Mouse (Mus musculus) midbrain, embryonic 16.5 days (tissue): ENCODE measurements around the gene Dgkz. TPM values are rescaled to one million over a fixed set of nuclear protein-coding genes. Genes with fewer than 3 reads are reported as not detected.
A peak's percentile ranks its signal among the peaks of the same experiment; 100 is the strongest.

Experiments
- ATAC-seq: fragments of 200-750 bp; cut with Nextera tagmentation; 2 replicates; pipeline ENCODE4 v1.8.0; 2017; ENCODE audit warnings: moderate TSS enrichment
- H3K27ac ChIP-seq: fragments of 300-500 bp; sonication (generic); 2 replicates; pipeline ENCODE4 v1.5.1; 2014; ENCODE audit warnings: mild to moderate bottlenecking, low read length, mixed read lengths
- H3K27me3 ChIP-seq: fragments of 300-500 bp; sonication (generic); 2 replicates; pipeline ENCODE4 v1.6.1; 2014; ENCODE audit warnings: low read depth, low read length, mixed read lengths; ENCODE audit not compliant: control insufficient read depth, insufficient read depth
- H3K36me3 ChIP-seq: fragments of 300-500 bp; sonication (generic); 2 replicates; pipeline ENCODE4 v1.6.1; 2014; ENCODE audit warnings: mild to moderate bottlenecking, low read length, moderate library complexity, mixed read lengths; ENCODE audit not compliant: control insufficient read depth, insufficient read depth
- H3K4me1 ChIP-seq: fragments of 300-500 bp; sonication (generic); 2 replicates; pipeline ENCODE4 v1.6.1; 2014; ENCODE audit warnings: mild to moderate bottlenecking, low read length, mixed read lengths; ENCODE audit not compliant: control insufficient read depth, insufficient read depth
- H3K4me2 ChIP-seq: fragments of 300-500 bp; sonication (generic); 2 replicates; pipeline ENCODE4 v1.6.1; 2014; ENCODE audit warnings: mild to moderate bottlenecking, low read length, mixed read lengths
- H3K4me3 ChIP-seq: fragments of 300-500 bp; sonication (generic); 2 replicates; pipeline ENCODE4 v1.5.1; 2014; ENCODE audit warnings: low read depth, mild to moderate bottlenecking, low read length, moderate library complexity, mixed read lengths
- H3K9ac ChIP-seq: fragments of 300-500 bp; sonication (generic); 2 replicates; pipeline ENCODE4 v1.6.1; 2014; ENCODE audit warnings: low read depth, low read length, mixed read lengths
- H3K9me3 ChIP-seq: fragments of 300-500 bp; sonication (generic); replicated peaks from 2 replicates; pipeline ENCODE4 v1.6.1; 2014; ENCODE audit warnings: mild to moderate bottlenecking, low read length, mixed read lengths; ENCODE audit not compliant: control insufficient read depth, poor library complexity, severe bottlenecking
- WGBS: fragments of 180-500 bp; shearing (Covaris S2); extraction: QIAGEN DNeasy Blood & Tissue Kit; methylation state at CpG from one replicate; pipeline ENCODE4 v1.1.7; 2014; 5-methylcytosine and 5-hydroxymethylcytosine counted together
- polyA plus RNA-seq: library from polyadenylated mRNA; unstranded; fragments of >200 nt; fragmentation: Nextera tagmentation; extraction: Ambion mirVana; gene quantifications from 2 replicates; pipeline ENCODE4 v1.2.1, GENCODE M21; 2015

Gene Dgkz
- polyA plus RNA-seq, 1 experiment from 2014 or later: 33.3 TPM

- Histone ChIP-seq H3K9me3 (no peaks in the 10 kb centered on the region), H3K4me1 (peaks cover 12% of the 10 kb centered on the region; the same call in 1 of the 2 replicates), H3K27ac (no peak overlapping the region), H3K4me2 (no peak overlapping the region), H3K36me3 (no peaks in the 10 kb centered on the region), H3K4me3 (no peak overlapping the region), H3K9ac (no peak overlapping the region), H3K27me3 (peaks cover 13% of the 10 kb centered on the region; the same call in 1 of the 2 replicates)
- ATAC-seq: no peak
- 51% methylated on average over 5 of the region's 5 CpGs for WGBS
Observed at GRCm38 (mm10) chr2:91980830-91981229, 5.2 kb upstream of the Dgkz start.

- no peak for ATAC-seq
- no peak overlapping the region for H3K4me3 ChIP-seq
- H3K9ac ChIP-seq: no peak overlapping the region
- 17% methylated on average over 4 of the region's 4 CpGs for WGBS
- no peak overlapping the region for H3K27ac ChIP-seq
- no peaks in the 10 kb centered on the region for H3K9me3 ChIP-seq
- H3K36me3 ChIP-seq: no peaks in the 10 kb centered on the region
- H3K4me1 ChIP-seq: peaks cover 18% of the 10 kb centered on the region
- H3K4me2 ChIP-seq: no peak overlapping the region
- peaks cover 16% of the 10 kb centered on the region; the same call in 1 of the 2 replicates for H3K27me3 ChIP-seq
Observed at GRCm38 (mm10) chr2:91980245-91980644, 4.6 kb upstream of the Dgkz start.

DNA sequence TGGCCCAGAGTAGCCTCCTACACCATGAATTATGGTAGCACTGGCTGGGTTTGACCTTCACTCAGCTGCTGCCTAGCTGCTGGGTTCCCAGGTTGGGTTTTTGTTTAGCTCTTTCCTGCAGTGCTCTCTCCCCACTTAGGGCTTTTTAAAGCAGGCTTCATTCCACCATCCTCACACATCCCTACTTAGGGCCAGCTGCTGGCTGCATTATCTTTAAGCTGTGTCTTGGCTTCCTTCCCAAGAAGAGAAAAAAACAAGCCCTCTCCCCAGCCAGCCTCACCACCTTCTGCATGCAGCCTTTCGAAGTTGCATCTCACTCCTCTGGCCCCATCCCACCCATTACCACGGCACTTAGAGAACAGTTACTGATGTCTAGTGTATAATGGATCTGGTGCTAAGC lies 2.9 kb upstream of the Dgkz start:
- no peaks in the 10 kb centered on the region for H3K36me3 ChIP-seq
- peaks cover 19% of the 10 kb centered on the region for H3K27me3 ChIP-seq
- WGBS: 30% methylated on average over 2 of the region's 2 CpGs
- ATAC-seq: no peak
- H3K9me3 ChIP-seq: no peaks in the 10 kb centered on the region
- H3K9ac ChIP-seq: no peak overlapping the region
- H3K27ac ChIP-seq: no peak overlapping the region
- peaks cover 11% of the 10 kb centered on the region for H3K4me1 ChIP-seq
- H3K4me3 ChIP-seq: no peak overlapping the region
- no peak overlapping the region for H3K4me2 ChIP-seq

DNA sequence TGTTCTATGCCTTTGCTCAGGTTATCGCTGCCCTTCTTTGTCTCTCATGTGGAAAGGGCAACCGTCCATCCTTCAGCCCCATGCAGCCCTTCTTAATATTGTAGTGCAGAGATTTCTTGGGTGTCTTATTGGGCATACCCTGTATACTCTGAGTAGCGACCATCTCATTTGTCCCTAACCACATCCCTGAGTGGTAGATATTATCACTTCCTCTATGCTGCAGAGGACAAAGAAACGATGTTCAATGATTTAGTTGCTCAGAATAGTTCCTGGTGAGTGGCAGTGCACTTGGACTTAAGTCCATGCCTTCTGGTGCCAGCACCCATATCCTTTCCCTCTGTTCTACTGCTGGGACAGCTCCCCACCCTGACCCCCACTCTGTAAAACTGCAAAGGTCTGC lies 2.3 kb upstream of the Dgkz start:
- H3K9ac ChIP-seq: no peak overlapping the region
- peaks cover 19% of the 10 kb centered on the region for H3K27me3 ChIP-seq
- no peak for ATAC-seq
- 86% methylated on average over 4 of the region's 4 CpGs for WGBS
- H3K9me3 ChIP-seq: no peaks in the 10 kb centered on the region
- peaks cover 11% of the 10 kb centered on the region for H3K4me1 ChIP-seq
- H3K4me2 ChIP-seq: no peak overlapping the region
- no peaks in the 10 kb centered on the region for H3K36me3 ChIP-seq
- no peak overlapping the region for H3K4me3 ChIP-seq
- H3K27ac ChIP-seq: no peak overlapping the region

- H3K27ac ChIP-seq: no peak overlapping the region
- H3K4me3 ChIP-seq: no peak overlapping the region
- H3K27me3 ChIP-seq: peaks cover 19% of the 10 kb centered on the region
- peaks cover 28% of the 10 kb centered on the region for H3K4me1 ChIP-seq
- ATAC-seq: no peak
- 0 out of 2 replicates have a peak overlapping the region, but pooled peaks have one; percentile 7 for H3K4me2 ChIP-seq
- no peaks in the 10 kb centered on the region for H3K9me3 ChIP-seq
- no peaks in the 10 kb centered on the region for H3K36me3 ChIP-seq
- 17% methylated on average over 7 of the region's 7 CpGs for WGBS
- no peak overlapping the region for H3K9ac ChIP-seq
Observed at GRCm38 (mm10) chr2:91973416-91974135, 2.1 kb downstream of the Dgkz start.

DNA sequence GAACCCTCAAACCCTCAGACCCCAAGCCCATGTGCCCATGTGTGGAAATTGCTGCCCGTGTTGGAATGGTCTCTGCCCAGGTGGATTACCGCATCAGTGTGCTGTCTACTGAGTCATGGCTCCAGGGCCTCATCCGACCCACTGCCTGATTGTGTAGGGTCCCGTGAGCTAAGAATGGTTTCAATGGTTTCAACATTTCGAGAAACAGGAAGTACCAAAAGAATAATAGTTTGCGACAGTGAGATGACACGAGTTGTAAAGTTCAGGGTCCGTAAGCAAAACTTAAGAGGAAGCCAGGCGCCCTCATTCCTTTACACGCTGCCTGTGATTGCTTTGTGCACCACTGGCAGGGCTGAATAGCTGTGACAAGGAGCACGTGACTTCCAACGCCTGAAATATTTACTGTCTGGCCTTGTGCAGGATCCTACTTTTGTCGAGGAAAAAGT lies 3.5 kb downstream of the Dgkz start:
- H3K27me3 ChIP-seq: peaks cover 19% of the 10 kb centered on the region
- no peak for ATAC-seq
- H3K4me3 ChIP-seq: no peak overlapping the region
- peaks cover 28% of the 10 kb centered on the region for H3K4me1 ChIP-seq
- H3K4me2 ChIP-seq: no peak overlapping the region
- H3K9me3 ChIP-seq: no peaks in the 10 kb centered on the region
- WGBS: 40% methylated on average over 13 of the region's 13 CpGs
- 0 out of 2 replicates have a peak overlapping the region, but pooled peaks have one; percentile 6 for H3K27ac ChIP-seq
- H3K36me3 ChIP-seq: no peaks in the 10 kb centered on the region
- no peak overlapping the region for H3K9ac ChIP-seq

DNA sequence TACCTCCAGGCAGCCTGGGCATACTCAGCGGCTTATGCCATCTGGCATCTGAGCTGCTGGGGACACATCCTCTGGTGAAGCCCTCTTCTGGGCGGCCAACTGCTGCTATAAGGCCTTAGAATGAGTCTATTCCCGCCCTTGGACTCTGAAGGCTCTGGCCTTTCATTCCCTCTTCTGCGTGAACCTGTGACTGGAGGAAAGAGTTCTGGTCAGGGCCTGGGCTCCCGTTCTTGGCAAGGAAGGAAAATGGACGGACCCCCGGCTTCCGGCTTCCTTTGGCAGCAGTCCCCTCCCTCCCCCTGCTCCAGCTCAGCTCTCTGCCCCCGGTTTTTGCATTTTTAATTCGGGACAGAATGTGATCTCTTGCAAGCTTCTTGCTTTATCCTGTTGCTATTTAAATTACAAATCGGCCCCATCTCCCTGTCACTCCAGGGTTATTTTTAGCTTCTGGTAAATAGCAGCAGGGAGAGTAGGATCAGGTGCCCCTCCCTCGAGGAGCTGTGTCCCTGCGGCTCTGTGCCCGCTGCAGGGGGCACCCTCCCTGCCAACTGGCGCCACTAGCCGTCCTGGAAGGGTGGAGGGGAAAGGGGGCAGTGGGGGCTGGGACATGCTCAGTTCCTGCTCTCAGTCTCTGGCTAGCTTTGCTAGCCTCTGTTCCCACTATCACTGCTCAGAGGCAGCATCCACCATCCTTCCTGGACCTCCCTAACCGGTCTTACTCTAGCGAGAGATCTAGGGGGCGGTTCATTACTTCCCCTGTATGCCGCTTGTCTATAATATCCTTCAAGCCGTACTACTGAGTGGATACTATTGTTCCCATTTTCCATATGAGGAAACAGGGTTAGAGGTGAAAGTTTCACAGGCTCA lies 4.2 kb downstream of the Dgkz start:
- Histone ChIP-seq H3K4me2 (peak overlapping the region; percentile 12; the same call in 1 of the 2 replicates), H3K27ac (peak overlapping the region; percentile 63), H3K9ac (no peak overlapping the region), H3K4me1 (peaks cover 28% of the 10 kb centered on the region), H3K9me3 (no peaks in the 10 kb centered on the region), H3K27me3 (peaks cover 15% of the 10 kb centered on the region), H3K36me3 (no peaks in the 10 kb centered on the region), H3K4me3 (no peak overlapping the region)
- 14% methylated on average over 21 of the region's 21 CpGs for WGBS
- peak; percentile 62 for ATAC-seq

GRCm38 (mm10) chr2:91967962-91968361 lies 7.7 kb downstream of the Dgkz start:
- H3K36me3 ChIP-seq: no peaks in the 10 kb centered on the region
- H3K9ac ChIP-seq: no peak overlapping the region
- peaks cover 17% of the 10 kb centered on the region for H3K4me1 ChIP-seq
- no peak for ATAC-seq
- 69% methylated on average over 11 of the region's 11 CpGs for WGBS
- no peak overlapping the region for H3K4me3 ChIP-seq
- no peak overlapping the region for H3K27ac ChIP-seq
- peaks cover 10% of the 10 kb centered on the region; the same call in 1 of the 2 replicates for H3K27me3 ChIP-seq
- H3K9me3 ChIP-seq: no peaks in the 10 kb centered on the region
- H3K4me2 ChIP-seq: no peak overlapping the region

DNA sequence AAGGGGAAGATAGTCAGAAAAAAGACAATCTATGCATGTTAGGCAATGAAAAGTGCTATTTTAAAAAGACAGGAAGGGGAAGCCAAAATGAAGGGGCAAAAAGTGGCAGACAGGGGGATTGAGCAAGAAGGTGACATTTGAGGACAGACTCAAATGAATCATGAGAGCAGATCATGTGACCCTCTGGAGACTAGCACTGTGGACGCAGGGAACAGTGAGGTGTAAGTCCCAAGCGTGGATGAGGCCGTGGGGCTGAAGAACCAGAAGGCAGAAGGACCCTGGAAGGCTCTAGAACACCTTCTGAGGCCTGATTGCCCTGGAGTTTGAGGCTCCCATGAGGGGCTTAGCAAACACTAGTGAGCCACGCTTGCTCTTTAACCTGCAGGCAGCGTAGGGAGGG lies 9.3 kb downstream of the Dgkz start:
- Histone ChIP-seq H3K9me3 (no peaks in the 10 kb centered on the region), H3K36me3 (no peaks in the 10 kb centered on the region), H3K9ac (no peak overlapping the region), H3K4me3 (no peak overlapping the region), H3K4me1 (peaks cover 18% of the 10 kb centered on the region), H3K27ac (no peak overlapping the region), H3K27me3 (peaks cover 10% of the 10 kb centered on the region; the same call in 1 of the 2 replicates), H3K4me2 (no peak overlapping the region)
- 88% methylated on average over 5 of the region's 5 CpGs for WGBS
- no peak for ATAC-seq
